ENCODE assay signal across 6 mouse cellular contexts in the genomic region with DNA sequence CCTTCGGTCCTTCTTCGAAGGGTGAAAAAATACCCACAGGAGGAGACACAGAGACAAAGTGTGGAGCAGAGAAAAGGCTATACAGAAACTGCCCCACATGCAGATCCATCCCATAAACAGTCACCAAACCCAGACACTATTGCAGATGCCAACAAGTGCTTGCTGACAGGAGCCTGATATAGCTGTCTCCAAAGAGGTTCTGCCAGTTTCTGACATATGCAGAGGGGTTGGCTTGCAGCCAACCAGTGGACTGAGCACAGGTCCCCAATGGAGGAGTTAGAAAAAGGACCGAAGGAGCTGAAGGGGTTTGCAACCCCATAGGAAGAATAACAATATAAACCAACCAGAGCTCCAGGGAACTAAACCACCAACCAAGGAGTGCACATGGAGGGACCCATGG.
DNase-seq lines count a peak whose midpoint lies in the region; ATAC-seq lines count a peak whose summit lies in the region.
"Not testable (repeated sequence)": the region's sequence is repeated elsewhere in the genome, so short reads cannot be mapped to it uniquely, and the experiment has no call there.

No protein-coding gene starts in this region.

- WGBS in heart, embryonic 12.5 days, result 27% methylated on average over 3 of the region's 3 CpGs
- 42% methylated on average over 3 of the region's 3 CpGs for WGBS in heart, embryonic 15.5 days
- WGBS in midbrain, embryonic 14.5 days, result 80% methylated on average over 3 of the region's 3 CpGs

- ATAC-seq in heart, embryonic 12.5 days (ENCODE audit: insufficient number of reproducible peaks, low FRiP score), result 0 out of 2 replicates have a peak, but pooled peaks have one; percentile 57
- ATAC-seq in heart, embryonic 15.5 days (replicated peaks; ENCODE audit: insufficient number of reproducible peaks, insufficient read depth, low FRiP score, low read depth), result peak; percentile 60
- ATAC-seq in midbrain, embryonic 14.5 days (ENCODE audit: low FRiP score, low TSS enrichment), result not testable (repeated sequence)

- not testable (repeated sequence) for H3K27me3 ChIP-seq in heart, embryonic 12.5 days (replicated peaks); heart, embryonic 15.5 days; midbrain, embryonic 14.5 days (ENCODE audit: control insufficient read depth, insufficient read depth, low read length)

- not testable (repeated sequence) for H3K9ac ChIP-seq in heart, embryonic 12.5 days; heart, embryonic 15.5 days; midbrain, embryonic 14.5 days (replicated peaks; ENCODE audit: low read length)

- intact Hi-C loops in heart, postnatal 10 days (cut with DNase I), result not testable (repeated sequence)

- not testable (repeated sequence) for H3K9me3 ChIP-seq in heart, embryonic 12.5 days (replicated peaks); heart, embryonic 15.5 days (replicated peaks); midbrain, embryonic 14.5 days (ENCODE audit: control insufficient read depth, low read length)

- peak; percentile 12 to 31 for DNase-seq in cerebellum, postnatal 10 days
- DNase-seq in heart, postnatal 10 days, result peak; percentile 1 to 22
- peak; percentile 3 for DNase-seq in kidney, postnatal 10 days
- DNase-seq in midbrain, embryonic 14.5 days, result peak; percentile 23

- H3K4me3 ChIP-seq in heart, embryonic 12.5 days; heart, embryonic 15.5 days; midbrain, embryonic 14.5 days (replicated peaks; ENCODE audit: low read depth, low read length): not testable (repeated sequence)

- H3K4me1 ChIP-seq in heart, embryonic 12.5 days (replicated peaks); heart, embryonic 15.5 days (replicated peaks); midbrain, embryonic 14.5 days (ENCODE audit: control insufficient read depth, insufficient read depth, low read length): not testable (repeated sequence)

- peak overlapping the region; percentile 12; the same call in 1 of the 2 replicates for H3K4me2 ChIP-seq in heart, embryonic 12.5 days
- H3K4me2 ChIP-seq in heart, embryonic 15.5 days, result 0 out of 2 replicates have a peak overlapping the region, but pooled peaks have one; percentile 11
- H3K4me2 ChIP-seq in midbrain, embryonic 14.5 days (ENCODE audit: low read length), result not testable (repeated sequence)

- not testable (repeated sequence) for H3K36me3 ChIP-seq in heart, embryonic 12.5 days; heart, embryonic 15.5 days; midbrain, embryonic 14.5 days (ENCODE audit: control insufficient read depth, insufficient read depth, low read length)

- H3K27ac ChIP-seq in heart, embryonic 12.5 days (ENCODE audit: poor library complexity, severe bottlenecking); midbrain, embryonic 14.5 days (replicated peaks; ENCODE audit: low read depth, low read length): not testable (repeated sequence)
- peak overlapping the region; percentile 40; the same call in 1 of the 2 replicates for H3K27ac ChIP-seq in heart, embryonic 15.5 days
